Mouse (Mus musculus) CH12.LX (cell line): ENCODE measurements around the gene Drap1. TPM values are rescaled to one million over a fixed set of nuclear protein-coding genes. Genes with fewer than 3 reads are reported as not detected.

Experiments
- DNase-seq: peaks from one replicate; pipeline ENCODE4 v3.0.0-alpha.2; 2013; ENCODE audit errors: extremely low read depth
- H3K27ac ChIP-seq: 2 replicates; pipeline ENCODE4 v1.5.1; 2012; ENCODE audit warnings: low read depth, mild to moderate bottlenecking, control low read depth, moderate library complexity; ENCODE audit not compliant: insufficient read depth
- H3K27me3 ChIP-seq: replicated peaks from 2 replicates; pipeline ENCODE3; 2012; ENCODE audit warnings: inconsistent platforms
- H3K36me3 ChIP-seq, 2 experiments: replicated peaks in 1 of 2; 2 replicates each; pipeline versions ENCODE3 to v1.6.1; 2012; ENCODE audit warnings: inconsistent platforms in 1 of 2, low read length in 1 of 2, mild to moderate bottlenecking in 1 of 2, mixed read lengths in 1 of 2, moderate library complexity in 1 of 2; ENCODE audit not compliant: control insufficient read depth in 1 of 2, insufficient read depth in 1 of 2
- H3K4me1 ChIP-seq, 2 experiments: 2 replicates each; pipeline ENCODE4 v1.6.1; 2012; ENCODE audit warnings: inconsistent platforms in 1 of 2, moderate library complexity in 1 of 2; ENCODE audit not compliant: insufficient read depth in 2 of 2, control insufficient read depth in 1 of 2
- H3K4me2 ChIP-seq: 2 replicates; pipeline ENCODE4 v1.6.1; 2012; ENCODE audit warnings: low read depth, mild to moderate bottlenecking, control low read depth; ENCODE audit not compliant: poor library complexity, insufficient read depth, severe bottlenecking
- H3K4me3 ChIP-seq, 3 experiments: fragments of 150-350 bp in 1 of 3; sonication (generic) in 1 of 3; replicated peaks in 1 of 3; 2 replicates each; pipeline versions ENCODE3 to v1.5.1; 2011 to 2012; ENCODE audit warnings: low read depth in 2 of 3, low read length in 2 of 3, mild to moderate bottlenecking in 2 of 3, moderate library complexity in 2 of 3, control low read depth in 1 of 3, improper control_type of control experiment in 1 of 3, inconsistent platforms in 1 of 3, mixed read lengths in 1 of 3; ENCODE audit not compliant: poor library complexity in 1 of 3
- H3K79me2 ChIP-seq: replicated peaks from 2 replicates; pipeline ENCODE4 v1.6.1; 2012; ENCODE audit warnings: mild to moderate bottlenecking, moderate library complexity; ENCODE audit not compliant: control insufficient read depth, poor library complexity, insufficient read depth, severe bottlenecking; ENCODE audit errors: extremely low read depth
- H3K9ac ChIP-seq: 2 replicates; pipeline ENCODE4 v1.6.1; 2012; ENCODE audit warnings: low read depth, mild to moderate bottlenecking, control low read depth, moderate library complexity; ENCODE audit not compliant: insufficient read depth
- H3K9me3 ChIP-seq: replicated peaks from 2 replicates; pipeline ENCODE3; 2012; ENCODE audit warnings: low read length, inconsistent platforms, mixed read lengths
- CHD2 ChIP-seq: IDR thresholded peaks from 2 replicates; pipeline ENCODE4 v1.6.1; 2011; ENCODE audit warnings: low read length, improper control_type of control experiment
- CTCF ChIP-seq, 2 experiments: IDR thresholded peaks in 1 of 2; conservative IDR thresholded peaks in 1 of 2; 2 replicates each; pipeline ENCODE4 v1.5.1; 2011 to 2012; ENCODE audit warnings: low read depth in 2 of 2, low read length in 2 of 2, improper control_type of control experiment in 1 of 2, inconsistent platforms in 1 of 2, mild to moderate bottlenecking in 1 of 2, moderate library complexity in 1 of 2
- E2F4 ChIP-seq: IDR thresholded peaks from 2 replicates; pipeline ENCODE4 v1.6.1; 2011; ENCODE audit warnings: low read depth, low read length, improper control_type of control experiment; ENCODE audit not compliant: insufficient replicate concordance
- ELF1 ChIP-seq: IDR thresholded peaks from 2 replicates; pipeline ENCODE4 v1.6.1; 2014; ENCODE audit warnings: low read depth, mild to moderate bottlenecking, inconsistent platforms, low read length, improper control_type of control experiment
- ETS1 ChIP-seq: conservative IDR thresholded peaks from 2 replicates; pipeline ENCODE4 v1.6.1; 2012; ENCODE audit warnings: low read depth, mild to moderate bottlenecking, inconsistent platforms, low read length, improper control_type of control experiment, moderate library complexity
- HCFC1 ChIP-seq: IDR thresholded peaks from 2 replicates; pipeline ENCODE4 v1.6.1; 2012; ENCODE audit warnings: low read depth, mild to moderate bottlenecking, inconsistent platforms, low read length, improper control_type of control experiment
- JUN ChIP-seq: IDR thresholded peaks from 2 replicates; pipeline ENCODE4 v1.6.1; 2011; ENCODE audit warnings: low read depth, mild to moderate bottlenecking, low read length, improper control_type of control experiment, moderate library complexity; ENCODE audit not compliant: insufficient read depth
- JUND ChIP-seq: conservative IDR thresholded peaks from 2 replicates; pipeline ENCODE4 v1.6.1; 2011; ENCODE audit warnings: low read depth, low read length, improper control_type of control experiment
- KAT2A ChIP-seq: IDR thresholded peaks from 2 replicates; pipeline ENCODE4 v1.6.1; 2012; ENCODE audit warnings: low read length, improper control_type of control experiment, inconsistent platforms; ENCODE audit not compliant: insufficient replicate concordance
- MEF2A ChIP-seq: IDR thresholded peaks from 2 replicates; pipeline ENCODE4 v1.6.1; 2014; ENCODE audit warnings: low read depth, mild to moderate bottlenecking, inconsistent platforms, low read length, improper control_type of control experiment, borderline replicate concordance
- MXI1 ChIP-seq: IDR thresholded peaks from 2 replicates; pipeline ENCODE4 v1.6.1; 2011; ENCODE audit warnings: mild to moderate bottlenecking, low read depth, low read length, improper control_type of control experiment
- MYC ChIP-seq: IDR thresholded peaks from 2 replicates; pipeline ENCODE4 v1.6.1; 2011; ENCODE audit warnings: low read depth, mild to moderate bottlenecking, improper control_type of control experiment, low read length
- NELFE ChIP-seq: IDR thresholded peaks from 2 replicates; pipeline ENCODE4 v1.6.1; 2011; ENCODE audit warnings: low read depth, low read length, improper control_type of control experiment
- NRF1 ChIP-seq: IDR thresholded peaks from 2 replicates; pipeline ENCODE4 v1.6.1; 2014; ENCODE audit warnings: low read depth, mild to moderate bottlenecking, inconsistent platforms, low read length, improper control_type of control experiment, moderate library complexity
- PAX5 ChIP-seq: IDR thresholded peaks from 2 replicates; pipeline ENCODE4 v1.6.1; 2012; ENCODE audit warnings: low read length, inconsistent platforms, mixed read lengths
- POLR2A ChIP-seq: IDR thresholded peaks from 2 replicates; pipeline ENCODE4 v1.6.1; 2011; ENCODE audit warnings: low read depth, mild to moderate bottlenecking, improper control_type of control experiment, low read length
- POLR2AphosphoS2 ChIP-seq: IDR thresholded peaks from 2 replicates; pipeline ENCODE4 v1.6.1; 2011; ENCODE audit warnings: low read depth, low read length, improper control_type of control experiment
- RAD21 ChIP-seq: IDR thresholded peaks from 2 replicates; pipeline ENCODE4 v1.6.1; 2011; ENCODE audit warnings: low read depth, mild to moderate bottlenecking, low read length, improper control_type of control experiment, moderate library complexity
- RCOR1 ChIP-seq: conservative IDR thresholded peaks from 2 replicates; pipeline ENCODE4 v1.6.1; 2012; ENCODE audit warnings: low read depth, mild to moderate bottlenecking, inconsistent platforms, low read length, improper control_type of control experiment
- SIN3A ChIP-seq: IDR thresholded peaks from 2 replicates; pipeline ENCODE4 v1.6.1; 2012; ENCODE audit warnings: low read length, improper control_type of control experiment, inconsistent platforms
- TBP ChIP-seq: conservative IDR thresholded peaks from 2 replicates; pipeline ENCODE4 v1.6.1; 2011; ENCODE audit warnings: low read depth, low read length, improper control_type of control experiment
- TCF12 ChIP-seq: IDR thresholded peaks from 2 replicates; pipeline ENCODE4 v1.6.1; 2014; ENCODE audit warnings: low read depth, mild to moderate bottlenecking, inconsistent platforms, low read length, improper control_type of control experiment
- UBTF ChIP-seq: IDR thresholded peaks from 2 replicates; pipeline ENCODE4 v1.6.1; 2012; ENCODE audit warnings: low read depth, mild to moderate bottlenecking, inconsistent platforms, low read length, improper control_type of control experiment, moderate library complexity
- USF2 ChIP-seq: conservative IDR thresholded peaks from 2 replicates; pipeline ENCODE4 v1.6.1; 2011; ENCODE audit warnings: low read depth, low read length, improper control_type of control experiment
- ZKSCAN1 ChIP-seq: IDR thresholded peaks from 2 replicates; pipeline ENCODE4 v1.6.1; 2012; ENCODE audit warnings: low read depth, inconsistent platforms, low read length, improper control_type of control experiment, borderline replicate concordance
- ZMIZ1 ChIP-seq: IDR thresholded peaks from 2 replicates; pipeline ENCODE4 v1.6.1; 2012; ENCODE audit warnings: low read depth, mild to moderate bottlenecking, inconsistent platforms, low read length, improper control_type of control experiment
- ZNF384 ChIP-seq: IDR thresholded peaks from 2 replicates; pipeline ENCODE4 v1.6.1; 2012; ENCODE audit warnings: low read depth, low read length, improper control_type of control experiment, inconsistent platforms
- dilution Hi-C: fragments of 300-500 bp; cut with MboI; formaldehyde crosslinking; loops from 2 replicates; pipeline ENCODE4 v1.14.3; 2020; ENCODE audit warnings: low sequenced_read_pairs; ENCODE audit not compliant: extremely low pct_unique_long_range_greater_than_20kb, extremely low pct_ligation_motif_present
- in situ Hi-C: fragments of 300-500 bp; cut with MboI; formaldehyde crosslinking; loops from 3 replicates; pipeline ENCODE4 v1.14.3; 2019; ENCODE audit warnings: low sequenced_read_pairs, low pct_ligation_motif_present, low pct_unique_long_range_greater_than_20kb, mixed read lengths
- polyA plus RNA-seq: library from polyadenylated mRNA; unstranded; fragments of >175 nt; gene quantifications from 2 replicates; pipeline ENCODE4 v1.2.1, GENCODE M21; 2012; ENCODE audit warnings: low read depth; ENCODE audit not compliant: insufficient read length
- total RNA-seq, 2 experiments: library from RNA; depleted of rRNA; stranded (reverse); fragments of 300-350 nt in 1 of 2; fragments of >200 nt in 1 of 2; gene quantifications; 2 replicates each; pipeline ENCODE4 v1.2.3; 2012 to 2014

The Drap1 gene
- total and polyA plus RNA-seq, 3 experiments, result 73.3 to 180 (median 143) TPM

- Histone ChIP-seq H3K36me3 (peaks cover 0 to 6% of the 10 kb centered on the region in 2 experiments), H3K27me3 (no peaks in the 10 kb centered on the region), H3K4me2 (no peak overlapping the region), H3K79me2 (no peaks in the 10 kb centered on the region), H3K9me3 (no peaks in the 10 kb centered on the region), H3K4me1 (peaks cover 9 to 20% of the 10 kb centered on the region in 2 experiments; a peak in 3 of 4 replicates), H3K27ac (no peak overlapping the region), H3K4me3 (no peak overlapping the region), H3K9ac (no peak overlapping the region)
- in situ Hi-C loops, result no loop called here
- no peak for TF ChIP-seq ETS1
- no peak for TF ChIP-seq MXI1
- TF ChIP-seq ZNF384, result no peak
- no peak for TF ChIP-seq USF2
- no peak for TF ChIP-seq CTCF (conservative IDR thresholded peaks at IDR 0.05 in 1 of 2, IDR thresholded peaks at IDR 0.05 in 1 of 2; ENCODE audit: low read depth in 2 of 2, low read length in 2 of 2)
- no peak for TF ChIP-seq UBTF
- TF ChIP-seq ELF1, result no peak
- no peak for TF ChIP-seq RAD21
- no peak for TF ChIP-seq ZKSCAN1
- TF ChIP-seq ZMIZ1, result no peak
- TF ChIP-seq NRF1, result no peak
- no peak for TF ChIP-seq SIN3A
- TF ChIP-seq PAX5, result no peak
- TF ChIP-seq NELFE, result no peak
- no peak for TF ChIP-seq POLR2A
- TF ChIP-seq JUND, result no peak
- TF ChIP-seq E2F4, result no peak
- no peak for TF ChIP-seq JUN
- no peak for TF ChIP-seq MEF2A
- DNase-seq, result no peak
- dilution Hi-C loops, result no loop called here
These were observed 12.8 kb downstream of the Drap1 start for GRCm38 (mm10) chr19:5411961-5412360.

GRCm38 (mm10) chr19:5410641-5411040 is 14.1 kb downstream of the Drap1 start:
- H3K4me3 ChIP-seq, result no peak overlapping the region
- no peaks in the 10 kb centered on the region for H3K79me2 ChIP-seq
- H3K9ac ChIP-seq, result no peak overlapping the region
- peaks cover 0 to 6% of the 10 kb centered on the region in 2 experiments for H3K36me3 ChIP-seq
- no peak for DNase-seq
- H3K9me3 ChIP-seq, result no peaks in the 10 kb centered on the region
- in situ Hi-C loops, result no loop called here
- H3K4me2 ChIP-seq, result no peak overlapping the region
- H3K4me1 ChIP-seq, result peaks cover 9 to 24% of the 10 kb centered on the region in 2 experiments; a peak in 3 of 4 replicates
- TF ChIP-seq CTCF (conservative IDR thresholded peaks at IDR 0.05 in 1 of 2, IDR thresholded peaks at IDR 0.05 in 1 of 2; ENCODE audit: low read depth in 2 of 2, low read length in 2 of 2) (no peak), SIN3A (no peak), MEF2A (no peak), TCF12 (no peak), ZKSCAN1 (no peak), HCFC1 (no peak), RCOR1 (no peak), NRF1 (no peak), POLR2AphosphoS2 (no peak), ZMIZ1 (no peak), PAX5 (no peak), MYC (no peak), CHD2 (no peak), NELFE (no peak), KAT2A (no peak), TBP (no peak), ZNF384 (no peak)
- H3K27ac ChIP-seq, result no peak overlapping the region
- dilution Hi-C loops, result no loop called here
- H3K27me3 ChIP-seq, result no peaks in the 10 kb centered on the region
